Mouse (Mus musculus) spleen, adult 2 months (tissue): ENCODE measurements around the gene Slc35e3.

Experiments
- CTCF ChIP-seq: fragments of 200-500 bp; IDR thresholded peaks from 2 replicates; pipeline ENCODE4 v1.5.1; 2011; ENCODE audit warnings: mild to moderate bottlenecking, inconsistent platforms; ENCODE audit not compliant: insufficient read depth, insufficient read length, insufficient replicate concordance; ENCODE audit errors: extremely low read depth
- POLR2A ChIP-seq: fragments of 200-500 bp; IDR thresholded peaks from 2 replicates; pipeline ENCODE4 v1.6.1; 2011; ENCODE audit warnings: low read depth, low read length, inconsistent platforms

DNA sequence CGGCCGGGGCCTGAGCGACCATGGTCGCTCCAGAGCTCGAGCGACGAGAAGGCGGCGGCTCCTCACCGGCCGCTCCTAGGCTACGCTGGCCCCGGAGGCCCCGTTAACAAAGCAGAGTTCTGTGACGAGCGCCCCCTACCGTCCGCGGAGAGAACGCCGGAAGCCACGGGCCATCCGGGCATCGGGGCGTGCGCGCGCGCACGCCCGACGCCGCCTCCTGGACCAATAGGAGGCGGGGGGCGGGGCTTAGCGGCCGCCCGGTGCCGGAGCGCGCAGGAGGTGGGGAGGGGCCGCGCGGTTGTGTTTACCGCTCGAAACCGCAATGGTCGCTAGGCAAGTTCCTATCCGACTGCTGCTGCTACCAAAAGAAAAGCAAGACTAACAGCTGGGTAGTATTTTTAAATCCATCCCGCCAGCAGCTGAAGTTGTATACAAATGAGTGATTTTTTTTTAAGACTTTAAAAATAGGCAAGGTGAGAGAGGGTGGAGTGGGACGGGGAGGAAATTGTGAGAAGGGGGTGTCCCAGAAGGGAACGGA lies 35.5 kb downstream of the Slc35e3 start, which contains the start of gene Mdm2:
- TF ChIP-seq POLR2A (peak; percentile 68), CTCF (peak; percentile 80)
